Mouse (Mus musculus) gastrocnemius, postnatal 10 days (tissue): ENCODE data around the gene Pak1ip1. TPM values are rescaled to one million over a fixed set of nuclear protein-coding genes. Genes with fewer than 3 reads are reported as not detected.
A peak's percentile ranks its signal among the peaks of the same experiment; 100 is the strongest.
"Not testable (repeated sequence)": the region's sequence is repeated elsewhere in the genome, so short reads cannot be mapped to it uniquely, and the experiment has no call there.

Source experiments
- DNase-seq: peaks from one replicate; pipeline ENCODE4 v3.0.0; 2021; ENCODE audit warnings: mixed read lengths
- long read RNA-seq, 2 experiments: library from polyadenylated mRNA; stranded (forward); transcript quantifications; one replicate each; pipeline ENCODE4 v2.0.0; 2021
- total RNA-seq, 2 experiments: library from RNA; stranded (reverse); gene quantifications; 2 replicates each; pipeline ENCODE4 v1.2.3; 2021

The Pak1ip1 gene
- total RNA-seq: 10 to 100 TPM; 28.7 to 29.0 TPM
- long read RNA-seq, experiment 1, transcript Pak1ip1-201 (10 exons, 1,722 nt): major isoform, 45 of 47 reads
- long read RNA-seq, experiment 1, partial matches to known transcripts: 0 of 47 reads
- long read RNA-seq, experiment 1, other reads (novel, unspliced or antisense): 2 of 47 reads
- long read RNA-seq, experiment 2, transcript Pak1ip1-201 (10 exons, 1,722 nt): major isoform, 35 of 37 reads
- long read RNA-seq, experiment 2, partial matches to known transcripts: 0 of 37 reads
- long read RNA-seq, experiment 2, other reads (novel, unspliced or antisense): 2 of 37 reads

DNA sequence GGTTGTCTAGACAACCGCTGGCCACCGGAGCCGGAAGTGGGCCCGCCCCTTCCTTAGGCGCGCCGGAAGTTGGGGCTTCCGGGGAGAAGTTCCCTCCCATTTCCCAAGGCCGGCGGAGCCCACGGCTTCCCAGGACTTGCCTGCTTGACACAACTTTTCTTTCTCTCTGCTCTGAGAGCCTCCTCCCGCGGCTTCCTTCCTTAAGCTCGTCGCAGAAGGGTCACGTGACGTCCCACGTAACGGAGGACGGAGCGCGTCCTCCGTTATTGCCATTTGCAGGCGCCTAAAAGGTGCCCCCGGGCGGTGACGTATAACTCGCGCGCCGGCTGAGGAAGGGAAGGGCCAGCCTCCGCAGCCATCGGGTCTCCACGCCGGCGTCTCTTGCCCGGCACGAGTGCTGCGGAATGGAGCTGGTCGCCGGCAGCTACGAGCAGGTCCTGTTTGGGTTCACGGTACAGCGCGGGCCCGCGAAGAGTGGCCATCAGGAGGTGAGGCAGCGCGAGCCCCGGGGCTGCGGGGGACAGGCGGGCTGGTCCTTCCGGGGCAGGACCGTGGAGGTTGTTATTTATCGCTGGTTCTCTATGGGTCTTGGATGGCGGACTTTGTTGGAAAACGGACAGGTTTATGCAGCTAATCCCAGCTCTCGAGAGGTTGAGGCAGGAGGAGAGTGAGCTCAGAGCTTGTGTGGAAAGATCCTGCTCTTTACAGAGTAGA lies at the start of gene Pak1ip1:
TSS of gene Pak1ip1 (plus strand) at position 98 of the 714 bp plus-strand sequence.
- peak; percentile 91 for DNase-seq

GRCm38 (mm10) chr13:40951386-40951976 lies 49.3 kb upstream of the Pak1ip1 start:
- no peak for DNase-seq

DNA sequence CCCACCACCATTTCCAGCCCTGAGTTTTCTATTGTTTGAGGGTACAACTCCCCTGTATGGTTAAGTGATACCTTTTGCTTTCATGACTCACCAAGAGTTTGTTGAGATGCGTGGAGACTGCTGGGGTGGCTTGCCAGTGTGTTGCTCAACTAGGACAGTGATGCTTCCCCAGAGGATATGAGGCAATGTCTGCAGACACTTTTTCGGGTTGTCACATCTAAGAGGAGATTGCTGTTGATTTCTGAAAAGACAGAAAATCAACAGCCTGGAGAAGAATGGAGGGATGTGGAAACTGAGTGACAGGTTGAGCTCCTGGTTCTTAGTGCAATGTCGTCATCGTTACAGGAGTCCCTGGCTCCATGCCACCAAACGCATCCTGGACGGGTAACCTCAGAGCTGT lies 47.6 kb upstream of the Pak1ip1 start:
- DNase-seq: no peak

- no peak for DNase-seq
Observed at GRCm38 (mm10) chr13:40955773-40956172, 45.0 kb upstream of the Pak1ip1 start.

- DNase-seq: no peak
Observed at GRCm38 (mm10) chr13:40967609-40968008, 33.2 kb upstream of the Pak1ip1 start.

DNA sequence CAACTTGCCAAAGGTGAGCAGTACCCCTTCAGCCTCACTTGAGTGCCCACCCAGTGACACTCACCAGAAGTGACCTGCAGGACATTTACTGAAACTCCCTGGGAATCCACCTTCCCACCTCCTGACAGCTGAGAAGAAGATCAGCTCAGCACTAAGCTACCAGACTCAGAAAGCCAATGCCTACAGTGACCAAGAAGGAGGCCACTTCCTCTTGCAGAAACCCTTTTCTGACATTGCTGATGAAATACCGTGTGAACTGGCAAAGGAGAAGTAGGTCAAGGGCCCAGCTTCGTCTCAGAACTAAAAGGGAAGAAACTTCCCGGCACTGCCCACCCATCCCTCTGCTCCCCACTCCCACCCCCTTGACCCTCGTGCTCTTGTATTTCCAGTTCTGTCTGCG lies 32.3 kb upstream of the Pak1ip1 start:
- no peak for DNase-seq

DNA sequence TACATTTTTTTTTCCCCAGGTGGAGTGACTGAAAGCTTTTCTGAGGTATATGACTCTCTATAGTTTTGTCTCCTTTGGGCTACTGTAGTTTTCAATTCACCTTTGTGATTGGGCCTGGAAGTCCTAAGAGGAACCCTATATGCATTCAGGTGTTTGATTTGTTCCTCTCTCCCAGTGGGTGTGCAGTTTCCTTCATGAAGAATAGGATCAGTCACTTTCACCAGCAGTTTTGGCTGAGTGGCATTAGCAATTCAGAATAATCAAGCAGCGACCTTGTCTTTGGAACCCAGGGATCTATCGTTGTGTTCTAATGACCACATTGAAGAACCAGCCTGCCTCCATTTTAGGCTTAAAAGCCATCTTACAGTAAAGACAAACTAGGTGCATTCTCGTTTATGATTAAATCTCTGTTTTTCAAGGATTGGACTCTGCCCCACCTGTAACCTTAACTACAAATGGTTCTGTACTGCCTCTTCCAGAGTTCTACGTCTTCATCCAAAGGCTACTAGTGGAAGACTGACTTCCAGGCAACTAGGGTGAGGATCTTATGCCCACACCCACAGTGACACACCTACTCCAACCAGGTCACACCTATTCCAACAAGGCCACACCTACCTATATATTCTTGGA lies 30.9 kb upstream of the Pak1ip1 start:
- DNase-seq: no peak

DNA sequence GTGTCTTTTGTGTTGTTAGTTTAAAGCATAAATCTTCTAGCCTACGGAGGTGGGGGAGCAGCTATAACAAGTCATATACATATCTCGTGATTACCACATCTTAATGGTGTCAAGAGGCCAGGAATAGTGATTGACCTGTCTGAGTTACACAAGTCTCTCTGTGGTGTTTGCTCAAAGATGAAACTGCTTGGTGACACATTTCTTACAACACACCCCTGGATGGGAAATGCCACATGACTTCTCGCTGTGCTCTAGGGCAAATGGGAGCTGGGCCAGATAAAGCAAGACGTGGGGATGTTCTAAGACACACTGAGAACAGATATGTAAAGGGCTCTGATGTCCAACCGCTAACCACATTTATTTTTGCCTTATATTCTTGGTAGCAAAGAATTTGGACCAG lies 29.6 kb upstream of the Pak1ip1 start:
- DNase-seq: no peak

GRCm38 (mm10) chr13:40971831-40972230 lies 29.0 kb upstream of the Pak1ip1 start:
- no peak for DNase-seq

DNA sequence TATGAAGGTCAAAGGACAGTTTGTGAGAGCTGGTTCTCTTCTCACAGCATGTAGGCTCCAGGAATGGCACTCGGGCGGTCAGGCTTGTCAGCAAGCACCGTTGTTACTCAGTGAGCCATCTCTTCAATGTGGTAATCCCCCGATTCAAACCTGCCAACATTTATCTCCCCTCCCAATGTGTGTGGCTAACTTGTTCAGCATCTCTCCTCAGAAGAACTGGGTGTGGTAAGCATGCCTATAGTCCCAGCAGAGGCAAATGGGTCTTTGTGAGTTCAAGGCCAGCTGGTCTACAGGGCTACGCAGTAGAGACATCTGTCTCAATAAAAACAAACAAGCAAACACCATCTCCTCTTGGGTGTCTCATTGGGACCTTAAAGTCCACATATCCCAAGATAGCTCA lies 27.8 kb upstream of the Pak1ip1 start:
- no peak for DNase-seq

GRCm38 (mm10) chr13:40977609-40978008 lies 23.2 kb upstream of the Pak1ip1 start:
- DNase-seq: peak; percentile 60

DNA sequence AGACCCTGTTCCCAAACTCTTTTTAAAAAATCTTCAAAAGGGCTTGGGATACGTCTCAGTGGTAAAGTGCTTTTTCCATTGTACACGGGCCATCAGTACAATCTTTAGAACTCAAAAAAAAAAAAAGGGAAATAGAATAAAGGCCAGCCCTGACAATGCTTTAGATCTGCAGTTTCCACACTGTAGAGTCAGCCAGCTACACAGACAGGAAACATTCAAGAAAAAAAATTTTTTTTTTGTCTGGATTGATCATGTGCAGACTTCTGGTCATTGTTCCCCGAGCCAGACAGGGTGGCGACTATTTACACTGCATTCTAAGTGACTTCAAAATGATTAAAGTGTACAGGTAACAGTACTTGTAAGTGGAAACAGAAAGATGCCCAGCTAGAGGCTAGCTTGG lies 22.2 kb upstream of the Pak1ip1 start:
- DNase-seq: no peak

DNA sequence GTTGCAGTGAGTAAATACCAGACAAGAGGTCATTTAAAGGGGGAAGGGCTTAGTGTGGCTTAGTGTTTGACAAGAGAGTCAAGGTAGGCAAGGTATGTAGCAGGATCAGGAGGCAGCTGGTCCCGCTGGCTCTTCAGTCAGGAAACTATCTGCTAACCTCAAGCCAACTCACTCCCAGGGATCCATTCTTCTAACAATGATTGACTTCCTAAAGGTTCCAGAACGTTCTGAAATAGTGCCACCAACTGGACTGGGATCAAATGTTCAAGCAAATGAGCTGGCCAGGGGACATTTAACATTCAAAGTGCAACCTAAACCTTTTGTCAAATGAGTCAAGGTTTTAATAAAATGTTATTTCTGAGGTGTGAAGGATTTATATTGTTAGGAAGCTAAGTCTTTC lies 21.5 kb upstream of the Pak1ip1 start:
- no peak for DNase-seq

- no peak for DNase-seq
Observed at GRCm38 (mm10) chr13:40982759-40983158, 18.1 kb upstream of the Pak1ip1 start.

- DNase-seq: no peak
Observed at GRCm38 (mm10) chr13:40986081-40986480, 14.7 kb upstream of the Pak1ip1 start.

DNA sequence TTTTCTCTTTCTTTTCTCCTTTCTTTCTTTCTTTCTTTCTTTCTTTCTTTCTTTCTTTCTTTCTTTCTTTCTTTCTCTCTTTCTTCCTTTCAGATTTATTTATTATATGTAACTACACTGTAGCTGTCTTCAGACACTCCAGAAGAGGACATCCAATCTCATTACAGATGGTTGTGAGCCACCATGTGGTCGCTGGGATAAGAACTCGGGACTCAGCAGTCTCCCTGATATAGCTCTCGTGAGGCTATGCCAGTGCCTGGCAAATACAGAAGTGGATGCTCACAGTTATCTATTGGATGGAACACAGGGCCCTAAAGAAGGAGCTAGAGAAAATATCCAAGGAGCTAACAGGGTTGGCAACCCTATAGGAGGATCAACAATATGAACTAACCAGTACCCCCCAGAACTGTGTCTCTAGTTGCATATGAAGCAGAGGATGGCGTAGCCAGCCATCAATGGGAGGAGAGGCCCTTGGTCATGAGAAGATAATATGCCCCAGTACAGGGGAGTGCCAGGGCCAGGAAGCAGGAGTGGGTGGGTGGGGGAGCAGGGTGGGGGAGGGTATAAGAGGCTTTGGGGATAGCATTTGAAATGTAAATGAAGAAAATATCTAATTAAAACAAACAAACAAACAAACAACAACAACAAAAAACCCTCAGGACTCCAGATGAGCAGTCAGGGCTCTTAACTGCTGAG lies 13.1 kb upstream of the Pak1ip1 start:
- DNase-seq: not testable (repeated sequence)

DNA sequence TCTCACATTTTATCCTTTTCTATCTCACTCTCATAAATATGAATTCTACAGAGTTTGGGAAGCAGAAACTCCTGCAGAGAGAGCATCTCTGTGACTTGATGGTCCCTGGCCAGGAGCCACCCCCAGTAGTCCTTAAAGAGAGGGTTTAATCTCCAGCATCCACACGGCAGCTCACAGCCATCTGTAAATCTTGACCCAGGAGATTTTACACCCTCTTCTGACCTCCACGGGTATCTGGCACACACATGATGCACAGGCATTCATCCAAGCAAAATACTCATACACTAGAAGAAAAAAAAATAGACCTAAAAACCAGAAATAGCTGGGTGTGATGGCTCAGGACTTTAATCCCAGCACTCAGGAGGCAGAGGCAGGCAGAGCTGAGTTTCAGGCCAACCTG lies 12.4 kb upstream of the Pak1ip1 start:
- DNase-seq: no peak

- no peak for DNase-seq
Observed at GRCm38 (mm10) chr13:40994487-40995263, 6.1 kb upstream of the Pak1ip1 start.

GRCm38 (mm10) chr13:40998537-40998936 lies 2.3 kb upstream of the Pak1ip1 start:
- not testable (repeated sequence) for DNase-seq

DNA sequence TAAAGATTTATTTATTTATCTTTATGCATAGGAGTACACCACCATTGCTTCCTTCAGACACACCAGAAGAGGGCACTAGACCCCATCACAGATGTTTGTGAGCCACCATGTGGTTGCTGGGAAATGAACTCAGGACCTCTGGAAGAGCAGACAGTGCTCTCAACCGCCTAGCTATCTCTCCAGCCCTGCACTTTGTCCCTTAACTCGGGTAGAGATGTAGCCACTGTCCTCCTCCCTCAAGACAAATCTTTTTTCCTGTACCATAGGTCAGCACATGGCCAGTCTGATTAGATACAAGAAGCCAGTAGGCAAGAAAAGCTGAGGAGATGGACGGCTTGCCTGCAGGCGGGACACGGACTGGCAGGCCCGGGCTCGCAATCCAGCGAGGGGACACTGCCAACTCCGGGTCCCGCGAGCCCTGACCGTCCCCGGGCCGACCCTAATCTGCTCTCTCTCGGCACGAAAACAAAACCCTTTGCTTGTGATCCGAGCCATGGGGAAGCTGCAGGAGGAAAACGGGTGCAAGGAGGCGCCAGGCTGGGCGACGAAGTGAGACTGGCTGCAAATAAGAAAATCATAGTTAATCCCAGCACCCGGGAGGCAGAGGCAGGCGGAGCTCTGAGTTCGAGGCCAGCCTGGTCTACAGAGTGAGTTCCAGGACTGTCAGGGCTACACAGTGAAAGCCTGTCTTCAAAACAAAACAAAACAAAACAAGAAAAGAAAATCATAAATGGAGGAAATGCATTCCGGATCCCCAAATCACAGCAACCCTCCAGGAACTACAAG lies 490 bp upstream of the Pak1ip1 start:
- peak; percentile 50 for DNase-seq

- DNase-seq: no peak
Observed at GRCm38 (mm10) chr13:41002001-41002400, 1.2 kb downstream of the Pak1ip1 start.
